Mouse (Mus musculus): ENCODE results near the gene Cmc1. TPM values are rescaled to one million over a fixed set of nuclear protein-coding genes. Genes with fewer than 3 reads are reported as not detected.
A peak's percentile ranks its signal among the peaks of the same experiment; 100 is the strongest.

The Cmc1 gene
- total and polyA plus RNA-seq, 3 experiments, result 17.1 to 21.6 (median 18.0) TPM

DNA sequence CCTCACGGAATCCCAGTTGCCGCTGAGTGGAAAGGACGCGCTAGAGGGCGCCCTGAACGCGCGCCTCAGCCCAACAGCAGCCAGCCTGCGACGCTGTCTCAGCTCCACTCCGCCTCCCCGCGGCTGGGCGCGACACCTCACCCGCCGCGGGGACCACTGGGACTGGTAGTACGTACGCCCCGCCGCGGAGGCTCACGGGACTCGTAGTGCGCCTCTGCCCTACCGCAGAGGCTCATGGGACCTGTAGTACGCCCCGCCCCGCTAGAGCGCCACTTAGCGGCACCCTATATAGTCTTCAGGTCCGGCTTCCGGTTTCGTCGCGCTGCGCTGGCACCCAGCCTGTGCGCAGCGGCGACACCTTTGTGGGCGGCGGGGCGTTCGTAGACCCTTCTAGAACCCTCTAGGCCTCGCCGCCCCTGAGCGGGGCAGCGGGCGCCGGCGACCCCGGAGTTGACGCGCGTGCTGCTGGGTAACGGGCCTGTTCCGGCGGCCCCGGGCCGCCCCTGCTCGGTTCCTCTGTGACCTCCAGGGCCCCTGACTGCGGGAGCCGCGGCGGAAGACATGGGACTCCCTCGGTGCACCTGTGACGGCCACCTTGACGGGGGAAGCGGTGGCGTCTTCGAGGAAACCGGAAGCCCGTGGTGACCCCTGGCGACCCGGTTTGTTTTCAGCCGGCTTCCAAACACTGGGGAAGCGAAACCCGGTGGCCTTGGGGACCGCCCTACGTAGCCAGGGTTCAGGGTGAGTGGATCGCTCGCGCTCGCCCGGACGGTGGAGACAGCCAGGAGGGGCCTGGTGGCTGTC lies 109.6 kb downstream of the Cmc1 start, which contains the start of gene Azi2:
TSS of gene Azi2 (plus strand) at position 282 of the 804 bp plus-strand sequence.
- TF ChIP-seq MAX (IDR thresholded peaks at IDR 0.05; ENCODE audit: low read length) (peak; percentile 83), POLR2AphosphoS2 (IDR thresholded peaks at IDR 0.05; ENCODE audit: low read depth, low read length) (no peak; the same call in 1 of the 2 replicates), RCOR1 (conservative IDR thresholded peaks at IDR 0.05; ENCODE audit: low read depth, low read length) (0 out of 2 replicates have a peak, but pooled peaks have one; percentile 58), ETS1 (conservative IDR thresholded peaks at IDR 0.05; ENCODE audit: low read depth, low read length) (peak; percentile 60), MAZ (IDR thresholded peaks at IDR 0.05; ENCODE audit: low read depth, low read length) (peak; percentile 83), JUND (conservative IDR thresholded peaks at IDR 0.05; ENCODE audit: low read depth, low read length) (no peak), MXI1 (IDR thresholded peaks at IDR 0.05; ENCODE audit: low read depth, low read length) (peak; percentile 91), MEF2A (IDR thresholded peaks at IDR 0.05; ENCODE audit: borderline replicate concordance, low read depth, low read length) (peak; percentile 77; the same call in 1 of the 2 replicates), GABPA (IDR thresholded peaks at IDR 0.05; ENCODE audit: insufficient replicate concordance, low read depth, low read length) (peak; percentile 78; the same call in 1 of the 2 replicates), IRF4 (IDR thresholded peaks at IDR 0.05; ENCODE audit: low read depth, low read length) (peak; percentile 93), ELF1 (IDR thresholded peaks at IDR 0.05; ENCODE audit: low read depth, low read length) (peak; percentile 94), KAT2A (IDR thresholded peaks at IDR 0.05; ENCODE audit: insufficient replicate concordance, low read length) (peak; percentile 98), SMC3 (IDR thresholded peaks at IDR 0.05; ENCODE audit: low read depth, low read length) (peak; percentile 82), RAD21 (IDR thresholded peaks at IDR 0.05; ENCODE audit: low read depth, low read length) (peak; percentile 82), NELFE (IDR thresholded peaks at IDR 0.05; ENCODE audit: low read depth, low read length) (peak; percentile 68), ZMIZ1 (IDR thresholded peaks at IDR 0.05; ENCODE audit: low read depth, low read length) (peak; percentile 69), JUN (IDR thresholded peaks at IDR 0.05; ENCODE audit: insufficient read depth, low read depth, low read length) (0 out of 2 replicates have a peak, but pooled peaks have one; percentile 3), NRF1 (IDR thresholded peaks at IDR 0.05; ENCODE audit: low read depth, low read length) (peak; percentile 71), EP300 (IDR thresholded peaks at IDR 0.05; ENCODE audit: low read length) (peak; percentile 57; the same call in 1 of the 2 replicates), ZC3H11A (IDR thresholded peaks at IDR 0.05; ENCODE audit: low read depth, low read length) (no peak), UBTF (IDR thresholded peaks at IDR 0.05; ENCODE audit: low read depth, low read length) (peak; percentile 94), POLR2A (IDR thresholded peaks at IDR 0.05; ENCODE audit: low read depth, low read length) (peak; percentile 94), ZNF384 (IDR thresholded peaks at IDR 0.05; ENCODE audit: low read depth, low read length) (no peak), TCF12 (IDR thresholded peaks at IDR 0.05; ENCODE audit: low read depth, low read length) (peak; percentile 62), SIN3A (IDR thresholded peaks at IDR 0.05; ENCODE audit: low read length) (peak; percentile 99), PAX5 (IDR thresholded peaks at IDR 0.05; ENCODE audit: low read length) (no peak), BHLHE40 (IDR thresholded peaks at IDR 0.05; ENCODE audit: low read depth, low read length) (peak; percentile 60), TBP (conservative IDR thresholded peaks at IDR 0.05; ENCODE audit: low read depth, low read length) (peak; percentile 95), CHD1 (IDR thresholded peaks at IDR 0.05; ENCODE audit: low read depth, low read length) (no peak), MAFK (IDR thresholded peaks at IDR 0.05; ENCODE audit: insufficient replicate concordance, low read length) (no peak), MYC (IDR thresholded peaks at IDR 0.05; ENCODE audit: low read depth, low read length) (peak; percentile 53; the same call in 1 of the 2 replicates), CTCF (conservative IDR thresholded peaks at IDR 0.05 in 1 of 2, IDR thresholded peaks at IDR 0.05 in 1 of 2; ENCODE audit: low read depth in 2 of 2, low read length in 2 of 2) (peak; percentile 10 to 98; a peak in 2 of 4 replicates), E2F4 (IDR thresholded peaks at IDR 0.05; ENCODE audit: insufficient replicate concordance, low read depth, low read length) (no peak), HCFC1 (IDR thresholded peaks at IDR 0.05; ENCODE audit: low read depth, low read length) (peak; percentile 90), USF2 (conservative IDR thresholded peaks at IDR 0.05; ENCODE audit: low read depth, low read length) (no peak)

More for the DNA sequence above, 109.6 kb downstream of the Cmc1 start, which contains the start of gene Azi2:
- peaks cover 4 to 10% of the 10 kb centered on the region in 2 experiments for H3K36me3 ChIP-seq (replicated peaks in 1 of 2; ENCODE audit: control insufficient read depth in 1 of 2, insufficient read depth in 1 of 2, low read length in 1 of 2)
- H3K27me3 ChIP-seq (replicated peaks), result no peaks in the 10 kb centered on the region
- dilution Hi-C loops (cut with MboI; ENCODE audit: extremely low pct_ligation_motif_present, extremely low pct_unique_long_range_greater_than_20kb, low sequenced_read_pairs), result no loop called here
- peak within 1 kb of the TSS; percentile 65 to 75 (median 71) for H3K4me3 ChIP-seq (replicated peaks in 1 of 3; ENCODE audit: low read depth in 2 of 3, low read length in 2 of 3, poor library complexity in 1 of 3)
- no peaks in the 10 kb centered on the region for H3K9me3 ChIP-seq (replicated peaks; ENCODE audit: low read length)
- H3K9ac ChIP-seq (ENCODE audit: insufficient read depth, low read depth), result peak within 1 kb of the TSS; percentile 76
- peak; percentile 97 for DNase-seq (ENCODE audit: extremely low read depth)
- peaks cover 0 to 27% of the 10 kb centered on the region in 2 experiments; a peak in 3 of 4 replicates for H3K4me1 ChIP-seq (ENCODE audit: control insufficient read depth in 1 of 2, insufficient read depth in 2 of 2)
- H3K27ac ChIP-seq (ENCODE audit: insufficient read depth, low read depth), result peak within 1 kb of the TSS; percentile 86
- in situ Hi-C loops (cut with MboI; ENCODE audit: low pct_ligation_motif_present, low pct_unique_long_range_greater_than_20kb, low sequenced_read_pairs), result no loop called here
- peaks cover 21% of the 10 kb centered on the region for H3K79me2 ChIP-seq (replicated peaks; ENCODE audit: control insufficient read depth, extremely low read depth, insufficient read depth, poor library complexity, severe bottlenecking)
- peak within 1 kb of the TSS; percentile 97 for H3K4me2 ChIP-seq (ENCODE audit: insufficient read depth, low read depth, poor library complexity, severe bottlenecking)
